Mouse (Mus musculus) embryonic fibroblast, embryonic 13.5 days (primary cell): ENCODE measurements around the gene Slc2a3.

ENCODE experiments used
- CTCF ChIP-seq: IDR thresholded peaks from 2 replicates; pipeline ENCODE4 v1.5.1; 2011; ENCODE audit warnings: mild to moderate bottlenecking, control low read depth, low read length, moderate library complexity, borderline replicate concordance; ENCODE audit not compliant: insufficient read depth
- POLR2A ChIP-seq: IDR thresholded peaks from 2 replicates; pipeline ENCODE4 v1.6.1; 2011; ENCODE audit warnings: low read depth, mild to moderate bottlenecking, control low read depth, low read length, moderate library complexity

GRCm38 (mm10) chr6:122843759-122844158, 42.3 kb upstream of the Slc2a3 start:
- TF ChIP-seq POLR2A (no peak), CTCF (no peak)
